Mouse (Mus musculus) G1E (cell line): Measurements from ENCODE around the gene Csdc2. TPM values are rescaled to one million over a fixed set of nuclear protein-coding genes. Genes with fewer than 3 reads are reported as not detected.

Experiments used
- ATAC-seq: 2 replicates; pipeline ENCODE4 v1.8.0; 2016; ENCODE audit warnings: mild to moderate bottlenecking; ENCODE audit not compliant: insufficient number of reproducible peaks, poor library complexity, low FRiP score, severe bottlenecking; ENCODE audit errors: extremely low read depth
- DNase-seq: peaks from one replicate; pipeline ENCODE4 v3.0.0; 2012; ENCODE audit warnings: low spot score
- H3K27me3 ChIP-seq: 2 replicates; pipeline ENCODE4 v1.6.1; 2012; ENCODE audit warnings: mild to moderate bottlenecking, low read length, inconsistent platforms; ENCODE audit not compliant: insufficient read depth
- H3K36me3 ChIP-seq: replicated peaks from 2 replicates; pipeline ENCODE3; 2012; ENCODE audit warnings: mild to moderate bottlenecking, inconsistent platforms
- H3K4me1 ChIP-seq: 2 replicates; pipeline ENCODE4 v1.6.1; 2012; ENCODE audit warnings: low read depth, low read length, inconsistent platforms, mixed read lengths; ENCODE audit not compliant: insufficient read depth
- H3K4me3 ChIP-seq: 2 replicates; pipeline ENCODE4 v1.5.1; 2012; ENCODE audit warnings: low read depth, mild to moderate bottlenecking, inconsistent platforms, low read length, moderate library complexity, mixed read lengths
- H3K9me3 ChIP-seq: replicated peaks from 2 replicates; pipeline ENCODE4 v1.6.1; 2012; ENCODE audit warnings: inconsistent platforms
- CTCF ChIP-seq: IDR thresholded peaks from 2 replicates; pipeline ENCODE4 v1.5.1; 2012; ENCODE audit warnings: low read depth, low read length, inconsistent platforms, mixed read lengths
- GATA1 ChIP-seq: IDR thresholded peaks from 2 replicates; pipeline ENCODE4 v1.6.1; 2012; ENCODE audit warnings: borderline replicate concordance, low read length, inconsistent platforms, mixed read lengths
- GATA2 ChIP-seq: IDR thresholded peaks from 2 replicates; pipeline ENCODE4 v1.6.1; 2012; ENCODE audit warnings: low read depth, low read length, inconsistent platforms, borderline replicate concordance
- POLR2AphosphoS5 ChIP-seq: IDR thresholded peaks from 2 replicates; pipeline ENCODE4 v1.6.1; 2012; ENCODE audit warnings: low read depth, low read length, inconsistent platforms; ENCODE audit not compliant: insufficient replicate concordance
- TAL1 ChIP-seq: conservative IDR thresholded peaks from 2 replicates; pipeline ENCODE4 v1.6.1; 2012; ENCODE audit warnings: low read depth, low read length, inconsistent platforms, mixed read lengths
- polyA plus RNA-seq: library from polyadenylated mRNA; stranded (reverse); fragments of >175 nt; gene quantifications from 2 replicates; pipeline ENCODE4 v1.2.3, GENCODE M21; 2012
- total RNA-seq, 2 experiments: library from RNA; stranded (forward) in 1 of 2; stranded (reverse) in 1 of 2; fragments of 200-1000 nt in 1 of 2; fragments of >200 nt in 1 of 2; fragmentation: Nextera tagmentation in 1 of 2; gene quantifications; 2 replicates each; pipeline ENCODE4 v1.2.3; 2014 to 2017

The Csdc2 gene
- total and polyA plus RNA-seq, 3 experiments: not detected

DNA sequence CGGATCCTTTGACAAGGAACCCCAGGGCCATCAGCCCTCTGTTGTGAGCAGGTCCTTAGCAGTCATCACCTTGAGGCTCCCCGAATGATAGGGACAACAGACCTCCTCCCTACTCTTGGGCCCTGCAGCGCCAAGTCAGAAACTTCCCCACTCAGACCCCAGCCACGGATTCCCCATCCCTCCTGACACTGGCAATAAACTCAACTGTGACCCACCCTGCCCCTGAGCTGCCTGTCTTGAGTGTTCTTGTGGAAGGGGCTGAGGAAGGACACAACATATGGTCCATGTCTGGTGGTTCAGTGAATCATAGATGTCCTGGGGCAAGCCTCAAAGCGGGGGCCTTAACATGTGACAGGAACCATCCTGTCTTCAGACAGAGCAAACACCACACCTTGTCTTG is 14.2 kb downstream of the Csdc2 start:
- Histone ChIP-seq H3K4me3 (no peak overlapping the region), H3K36me3 (peaks cover 67% of the 10 kb centered on the region), H3K9me3 (no peaks in the 10 kb centered on the region), H3K27me3 (peaks cover 9% of the 10 kb centered on the region), H3K4me1 (0 out of 2 replicates have a peak, but pooled peaks cover 9% of the 10 kb centered on the region)
- ATAC-seq: no peak
- TF ChIP-seq TAL1 (no peak), CTCF (no peak), POLR2AphosphoS5 (no peak), GATA1 (no peak), GATA2 (no peak)
- DNase-seq: no peak

DNA sequence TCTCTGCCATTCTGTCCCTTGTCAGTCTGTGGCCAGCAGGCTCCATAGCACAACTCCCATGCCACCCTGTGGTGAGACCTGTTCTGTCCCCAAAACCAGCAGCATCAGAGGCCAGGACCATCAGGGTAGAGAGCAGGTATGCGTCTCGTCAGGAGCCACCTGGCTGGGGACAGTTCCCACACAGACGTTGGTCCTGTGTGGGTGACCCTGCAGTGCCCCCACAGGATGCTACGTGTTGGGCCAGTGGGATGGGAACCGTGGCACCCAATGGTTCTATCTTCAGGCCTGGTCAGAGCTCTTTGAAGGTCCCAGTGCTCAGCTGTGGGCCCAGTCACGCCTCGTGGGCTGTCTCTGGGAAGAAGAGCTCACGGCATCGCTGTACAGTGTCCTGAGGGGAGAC is 14.6 kb downstream of the Csdc2 start:
- Histone ChIP-seq H3K4me3 (no peak overlapping the region), H3K36me3 (peaks cover 72% of the 10 kb centered on the region), H3K27me3 (peaks cover 6% of the 10 kb centered on the region), H3K9me3 (no peaks in the 10 kb centered on the region), H3K4me1 (0 out of 2 replicates have a peak, but pooled peaks cover 9% of the 10 kb centered on the region)
- DNase-seq (no peak), ATAC-seq (no peak)
- no peak for TF ChIP-seq TAL1
- TF ChIP-seq GATA1: no peak
- TF ChIP-seq GATA2: no peak
- no peak for TF ChIP-seq CTCF
- TF ChIP-seq POLR2AphosphoS5: no peak

DNA sequence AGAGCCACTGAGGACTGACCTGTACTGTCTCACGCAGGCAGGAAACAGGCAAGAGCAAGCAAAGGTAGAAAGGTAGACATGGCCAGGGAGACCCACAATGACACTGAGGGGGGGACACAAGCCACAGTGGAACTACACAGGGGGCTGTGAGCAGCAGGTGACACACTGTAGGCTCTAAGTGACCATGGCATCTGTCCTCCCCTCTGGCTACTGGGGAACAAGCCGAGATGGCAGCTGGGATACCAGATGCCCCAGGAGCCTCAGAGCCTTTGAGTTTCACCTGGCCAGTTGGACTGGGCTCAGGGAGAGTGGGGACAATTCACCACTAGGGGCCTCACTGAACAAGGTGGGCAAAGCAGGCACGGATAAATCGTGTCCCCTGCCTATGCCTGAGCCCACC is 15.8 kb downstream of the Csdc2 start:
- TF ChIP-seq POLR2AphosphoS5 (no peak), GATA1 (no peak), CTCF (no peak), TAL1 (no peak), GATA2 (no peak)
- ATAC-seq: no peak
- Histone ChIP-seq H3K36me3 (peaks cover 83% of the 10 kb centered on the region), H3K27me3 (no peaks in the 10 kb centered on the region; the same call in 1 of the 2 replicates), H3K9me3 (no peaks in the 10 kb centered on the region), H3K4me3 (no peak overlapping the region), H3K4me1 (peaks cover 14% of the 10 kb centered on the region; the same call in 1 of the 2 replicates)
- no peak for DNase-seq

DNA sequence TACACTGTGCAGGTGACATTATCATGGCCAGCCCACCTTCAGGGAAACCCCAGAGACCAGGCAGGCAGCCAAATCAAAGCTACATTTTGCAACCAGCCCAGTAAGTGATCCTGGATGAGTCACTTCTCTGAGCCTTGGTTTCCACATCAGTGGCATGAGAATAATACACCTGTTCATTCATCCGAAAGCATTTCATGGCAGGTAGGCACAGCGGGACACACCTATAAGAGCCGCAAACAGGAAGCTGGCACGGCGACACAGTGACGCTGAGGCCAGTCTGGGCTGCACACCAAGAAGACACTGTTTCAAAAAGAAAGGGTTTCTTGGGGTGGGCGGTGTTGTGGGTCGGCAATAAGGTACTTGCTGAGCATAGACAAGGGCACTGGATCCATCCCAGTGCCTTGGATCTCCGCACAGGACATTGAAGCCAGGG is 17.6 kb downstream of the Csdc2 start:
- no peaks in the 10 kb centered on the region for H3K27me3 ChIP-seq
- peaks cover 99% of the 10 kb centered on the region for H3K36me3 ChIP-seq
- H3K4me3 ChIP-seq: no peak overlapping the region
- DNase-seq: no peak
- no peaks in the 10 kb centered on the region for H3K9me3 ChIP-seq
- ATAC-seq: no peak
- TF ChIP-seq TAL1 (no peak), POLR2AphosphoS5 (no peak), CTCF (no peak), GATA2 (no peak), GATA1 (no peak)
- peaks cover 20% of the 10 kb centered on the region for H3K4me1 ChIP-seq

DNA sequence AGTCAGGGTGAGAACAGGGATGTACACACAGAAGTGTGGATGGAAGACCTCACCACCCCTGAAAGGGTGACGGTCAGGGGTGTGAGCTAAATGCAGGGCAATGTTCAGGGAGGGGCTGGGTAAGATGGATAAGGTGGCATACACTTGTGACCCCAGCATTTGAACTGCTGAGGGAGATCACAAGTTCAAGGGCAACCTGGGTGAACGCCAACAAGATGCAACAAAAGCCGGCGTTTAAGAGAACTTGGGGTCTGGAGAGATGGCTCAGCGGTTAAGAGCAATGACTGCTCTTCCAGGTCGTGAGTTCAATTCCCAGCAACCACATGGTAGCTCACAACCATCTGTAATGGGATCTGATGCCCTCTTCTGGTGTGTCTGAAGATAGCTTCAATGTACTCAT is 18.2 kb downstream of the Csdc2 start:
- no peak for TF ChIP-seq TAL1
- TF ChIP-seq GATA2: no peak
- TF ChIP-seq POLR2AphosphoS5: no peak
- TF ChIP-seq GATA1: no peak
- TF ChIP-seq CTCF: no peak
- H3K27me3 ChIP-seq: no peaks in the 10 kb centered on the region
- no peak overlapping the region for H3K4me3 ChIP-seq
- no peaks in the 10 kb centered on the region for H3K9me3 ChIP-seq
- ATAC-seq (no peak), DNase-seq (no peak)
- H3K4me1 ChIP-seq: peaks cover 23% of the 10 kb centered on the region
- H3K36me3 ChIP-seq: peaks cover 97% of the 10 kb centered on the region

DNA sequence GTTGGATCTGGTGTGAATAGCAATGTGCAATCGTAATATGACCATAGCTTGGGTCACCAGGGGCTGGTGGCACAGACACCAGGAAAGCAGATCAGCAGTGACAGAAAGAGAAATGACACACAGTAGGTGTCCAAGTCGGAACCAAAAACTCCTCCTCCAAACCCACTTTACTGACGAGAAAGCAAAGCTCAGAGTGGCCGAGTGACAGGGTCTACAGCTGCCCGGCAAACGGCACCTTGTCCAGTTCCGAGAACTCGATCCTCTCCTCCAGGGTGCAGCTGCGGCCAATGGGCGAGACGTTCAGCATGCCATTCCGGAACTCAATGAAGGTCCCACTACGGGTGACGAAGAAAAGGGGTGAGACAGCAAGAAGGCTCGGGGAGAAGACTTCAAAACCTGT is 18.9 kb downstream of the Csdc2 start:
- no peaks in the 10 kb centered on the region for H3K27me3 ChIP-seq
- H3K4me1 ChIP-seq: peaks cover 30% of the 10 kb centered on the region
- ATAC-seq (no peak), DNase-seq (no peak)
- H3K4me3 ChIP-seq: no peak overlapping the region
- peaks cover 90% of the 10 kb centered on the region for H3K36me3 ChIP-seq
- no peaks in the 10 kb centered on the region for H3K9me3 ChIP-seq
- no peak for TF ChIP-seq TAL1
- no peak for TF ChIP-seq POLR2AphosphoS5
- no peak for TF ChIP-seq GATA2
- TF ChIP-seq GATA1: no peak
- TF ChIP-seq CTCF: no peak
